Mouse (Mus musculus) cerebellum, adult 11-12 months (tissue): ENCODE results near the gene Polr2h.
"Not testable (repeated sequence)": the region's sequence is repeated elsewhere in the genome, so short reads cannot be mapped to it uniquely, and the experiment has no call there.

Experiments
- DNase-seq: peaks from one replicate; pipeline ENCODE4 v3.0.0; 2022

Polr2h gene

GRCm38 (mm10) chr16:20717181-20717977 is at the start of gene Polr2h, which contains the start of gene Clcn2:
Gene Polr2h, plus strand, starts transcription at chr16:20717665.
Gene Clcn2, minus strand, starts transcription at chr16:20717746.
- peak; percentile 98 for DNase-seq

GRCm38 (mm10) chr16:20668013-20668412 is 49.5 kb upstream of the Polr2h start, which contains the start of gene Eif4g1:
Gene Eif4g1, plus strand, starts transcription at chr16:20668313.
- not testable (repeated sequence) for DNase-seq

GRCm38 (mm10) chr16:20670291-20670690 is 47.2 kb upstream of the Polr2h start:
- no peak for DNase-seq

- DNase-seq, result no peak
These were observed 45.6 kb upstream of the Polr2h start for GRCm38 (mm10) chr16:20671886-20672285.

- DNase-seq, result peak; percentile 96
These were observed 45.0 kb upstream of the Polr2h start for GRCm38 (mm10) chr16:20672500-20672902.

- DNase-seq, result peak; percentile 70
These were observed 44.3 kb upstream of the Polr2h start for GRCm38 (mm10) chr16:20672965-20673705.

- peak; percentile 63 for DNase-seq
These were observed 43.7 kb upstream of the Polr2h start for GRCm38 (mm10) chr16:20673706-20674303.

- DNase-seq, result no peak
These were observed 42.3 kb upstream of the Polr2h start for GRCm38 (mm10) chr16:20675213-20675612.

- DNase-seq, result no peak
These were observed 40.8 kb upstream of the Polr2h start for GRCm38 (mm10) chr16:20676702-20677101.

- no peak for DNase-seq
These were observed 40.1 kb upstream of the Polr2h start for GRCm38 (mm10) chr16:20677380-20677779.

GRCm38 (mm10) chr16:20677974-20678675 is 39.3 kb upstream of the Polr2h start:
- peak; percentile 78 for DNase-seq

- DNase-seq, result no peak
These were observed 26.7 kb upstream of the Polr2h start for GRCm38 (mm10) chr16:20690774-20691173.

GRCm38 (mm10) chr16:20691617-20692016 is 25.8 kb upstream of the Polr2h start:
- no peak for DNase-seq

- DNase-seq, result peak; percentile 68
These were observed 25.1 kb upstream of the Polr2h start for GRCm38 (mm10) chr16:20692241-20692965.

GRCm38 (mm10) chr16:20693111-20693701 is 24.3 kb upstream of the Polr2h start, which contains the start of gene Fam131a:
Gene Fam131a, plus strand, starts transcription at chr16:20693241.
- DNase-seq, result peak; percentile 95

- DNase-seq, result peak; percentile 80
These were observed 22.7 kb upstream of the Polr2h start for GRCm38 (mm10) chr16:20694781-20695180.

- peak; percentile 92 for DNase-seq
These were observed 21.7 kb upstream of the Polr2h start for GRCm38 (mm10) chr16:20695622-20696323.

- peak; percentile 22 for DNase-seq
These were observed 18.2 kb upstream of the Polr2h start for GRCm38 (mm10) chr16:20699266-20699665.

GRCm38 (mm10) chr16:20700036-20700435 is 17.4 kb upstream of the Polr2h start:
- peak; percentile 77 for DNase-seq

- DNase-seq, result no peak
These were observed 16.1 kb upstream of the Polr2h start for GRCm38 (mm10) chr16:20701316-20701715.
